Mouse (Mus musculus) kidney, adult 2 months (tissue): ENCODE data around the gene Irx5.

Experiments used
- CTCF ChIP-seq: fragments of 200-500 bp; conservative IDR thresholded peaks from 2 replicates; pipeline ENCODE4 v1.5.1; 2011; ENCODE audit warnings: low read depth, mild to moderate bottlenecking, control low read depth, low read length, moderate library complexity, mixed read lengths; ENCODE audit not compliant: insufficient read depth, insufficient read length
- POLR2A ChIP-seq: fragments of 200-500 bp; IDR thresholded peaks from one replicate; pipeline ENCODE4 v1.6.1; 2011; ENCODE audit warnings: low read depth, low read length, control low read depth

DNA sequence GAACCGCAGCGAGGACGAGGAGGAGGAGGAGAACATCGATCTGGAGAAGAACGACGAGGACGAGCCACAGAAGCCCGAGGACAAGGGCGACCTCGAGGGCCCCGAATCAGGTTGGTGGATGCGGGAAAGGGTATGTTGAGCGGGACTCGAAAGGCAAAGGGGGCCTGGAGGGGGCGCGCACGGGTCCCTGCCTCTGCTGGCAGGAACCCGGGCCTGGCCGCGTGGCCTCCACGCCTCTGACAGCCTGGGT, 2.3 kb downstream of the Irx5 start:
- no peak for TF ChIP-seq CTCF
- no peak for TF ChIP-seq POLR2A
